Mouse (Mus musculus): ENCODE measurements around the gene Itln1. TPM values are rescaled to one million over a fixed set of nuclear protein-coding genes. Genes with fewer than 3 reads are reported as not detected.

Itln1 gene
- total RNA-seq, 2 experiments from 2014 or later = not detected

GRCm38 (mm10) chr1:171531367-171531766 is 3.7 kb downstream of the Itln1 start:
- no peak for DNase-seq (ENCODE audit: low spot score in 2 of 2)
- intact Hi-C loops (cut with DNase I) = no loop called here

- intact Hi-C loops (cut with DNase I) = no loop called here
Measured at GRCm38 (mm10) chr1:171515557-171515956, 19.5 kb downstream of the Itln1 start.

GRCm38 (mm10) chr1:171515039-171515438 is 20.1 kb downstream of the Itln1 start:
- DNase-seq (ENCODE audit: low spot score in 2 of 2) = no peak
- intact Hi-C loops (cut with DNase I) = no loop called here

More at GRCm38 (mm10) chr1:171515557-171515956, 19.5 kb downstream of the Itln1 start:
- DNase-seq (ENCODE audit: low spot score in 2 of 2) = no peak

- intact Hi-C loops (cut with DNase I) = loop anchor here (2.0 kb wide), 1 partner anchor 25 kb away; no protein-coding TSS in a partner anchor
- DNase-seq (ENCODE audit: low spot score in 2 of 2) = no peak
Measured at GRCm38 (mm10) chr1:171513760-171514159, 21.3 kb downstream of the Itln1 start.

- DNase-seq (ENCODE audit: low spot score in 2 of 2) = no peak
- intact Hi-C loops (cut with DNase I) = loop anchor here (2.0 kb wide), 1 partner anchor 26 kb away; no protein-coding TSS in a partner anchor
Measured at GRCm38 (mm10) chr1:171513234-171513633, 21.9 kb downstream of the Itln1 start.

- no peak for DNase-seq (ENCODE audit: low spot score in 2 of 2)
- intact Hi-C loops (cut with DNase I) = loop anchor here (5.0 kb wide), 2 partner anchors 142 to 153 kb away; partner anchors contain the start of gene Klhdc9
Measured at GRCm38 (mm10) chr1:171504586-171504985, 30.5 kb downstream of the Itln1 start.

- intact Hi-C loops (cut with DNase I) = loop anchor here (1.0 to 5.0 kb wide), 3 partner anchors 64 to 154 kb away; partner anchors contain the start of gene Klhdc9
- DNase-seq (ENCODE audit: low spot score in 2 of 2) = peak; percentile 34 to 51
Measured at GRCm38 (mm10) chr1:171503592-171504291, 31.4 kb downstream of the Itln1 start.

- intact Hi-C loops (cut with DNase I) = loop anchor here (1.0 to 5.0 kb wide), 3 partner anchors 64 to 154 kb away; partner anchors contain the start of gene Klhdc9
- peak; percentile 95 to 98 for DNase-seq (ENCODE audit: low spot score in 2 of 2)
Measured at GRCm38 (mm10) chr1:171503250-171503591, 31.9 kb downstream of the Itln1 start, which contains the start of gene Alyref2. Gene Alyref2 (plus strand): TSS chr1:171503478.

GRCm38 (mm10) chr1:171502388-171503249 is 32.5 kb downstream of the Itln1 start:
- DNase-seq (ENCODE audit: low spot score in 2 of 2) = peak; percentile 56 to 79
- intact Hi-C loops (cut with DNase I) = loop anchor here (1.0 to 5.0 kb wide), 3 partner anchors 65 to 155 kb away; partner anchors contain the start of gene Klhdc9

- peak; percentile 17 to 29 for DNase-seq (ENCODE audit: low spot score in 2 of 2)
- intact Hi-C loops (cut with DNase I) = loop anchor here (5.0 kb wide), 2 partner anchors 139 to 156 kb away; partner anchors contain the start of gene Klhdc9
Measured at GRCm38 (mm10) chr1:171501636-171502080, 33.4 kb downstream of the Itln1 start.

GRCm38 (mm10) chr1:171501016-171501610 is 34.0 kb downstream of the Itln1 start:
- DNase-seq (ENCODE audit: low spot score in 2 of 2) = no peak
- intact Hi-C loops (cut with DNase I) = loop anchor here (5.0 kb wide), 2 partner anchors 139 to 156 kb away; partner anchors contain the start of gene Klhdc9

GRCm38 (mm10) chr1:171499856-171500255 is 35.2 kb downstream of the Itln1 start:
- intact Hi-C loops (cut with DNase I) = loop anchor here (5.0 kb wide), 2 partner anchors 138 to 157 kb away; partner anchors contain the start of gene Klhdc9

GRCm38 (mm10) chr1:171495371-171495770 is 39.7 kb downstream of the Itln1 start:
- intact Hi-C loops (cut with DNase I) = no loop called here

More at GRCm38 (mm10) chr1:171499856-171500255, 35.2 kb downstream of the Itln1 start:
- DNase-seq (ENCODE audit: low spot score in 2 of 2) = no peak

GRCm38 (mm10) chr1:171494241-171494640 is 40.9 kb downstream of the Itln1 start:
- intact Hi-C loops (cut with DNase I) = no loop called here
- no peak for DNase-seq (ENCODE audit: low spot score in 2 of 2)

More at GRCm38 (mm10) chr1:171495371-171495770, 39.7 kb downstream of the Itln1 start:
- no peak for DNase-seq (ENCODE audit: low spot score in 2 of 2)

- peak; percentile 83 to 84 for DNase-seq (ENCODE audit: low spot score in 2 of 2)
- intact Hi-C loops (cut with DNase I) = loop anchor here (2.0 to 5.0 kb wide), 2 partner anchors 102 to 118 kb away; partner anchors contain the start of gene Klhdc9
Measured at GRCm38 (mm10) chr1:171478968-171479367, 56.1 kb downstream of the Itln1 start.

- no peak for DNase-seq (ENCODE audit: low spot score in 2 of 2)
- intact Hi-C loops (cut with DNase I) = loop anchor here (2.0 to 5.0 kb wide), 2 partner anchors 101 to 117 kb away; partner anchors contain the start of gene Klhdc9
Measured at GRCm38 (mm10) chr1:171477758-171478545, 57.1 kb downstream of the Itln1 start.

GRCm38 (mm10) chr1:171477123-171477522 is 58.0 kb downstream of the Itln1 start:
- no peak for DNase-seq (ENCODE audit: low spot score in 2 of 2)
- intact Hi-C loops (cut with DNase I) = loop anchor here (5.0 kb wide), 1 partner anchor 100 kb away; no protein-coding TSS in a partner anchor
